ENCODE assay signal across 9 mouse cellular contexts in the genomic region with DNA sequence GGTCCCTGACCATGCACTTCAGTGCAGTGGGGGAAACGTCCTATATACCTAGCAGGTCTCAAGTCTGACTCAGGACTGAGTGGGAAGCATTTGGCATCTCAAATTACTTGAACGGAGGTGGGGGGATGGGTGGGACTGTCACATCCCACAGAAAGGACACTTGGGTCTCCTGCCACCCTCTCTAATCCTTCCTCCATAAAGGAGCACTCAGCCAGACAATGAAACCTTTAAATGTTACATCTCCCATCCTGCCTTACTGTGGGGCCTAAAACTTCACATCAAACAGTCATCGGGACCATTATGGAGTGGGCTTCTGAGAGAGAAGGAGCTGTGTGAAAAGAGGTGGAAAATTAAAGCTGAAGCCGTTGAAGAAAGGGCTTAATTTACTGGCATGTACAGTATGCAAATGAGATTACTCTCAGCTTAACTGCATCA.
DNase-seq lines count a peak whose midpoint lies in the region; ATAC-seq and TF ChIP-seq lines count a peak whose summit lies in the region.
"Had no signal": no experiment of that assay in that cellular context is flagged by ENCODE, and none has a peak within 500 bp of the region (broad histone marks: within the 10 kb centered on the region; RNA-seq: fewer than 3 reads in every experiment).

No protein-coding gene starts in this region.

- 38% methylated on average over 4 of the region's 4 CpGs for WGBS in kidney, adult 2 months
- under 1% methylated on average over 4 of the region's 4 CpGs for WGBS in forebrain, embryonic 14.5 days
- 2% methylated on average over 4 of the region's 4 CpGs for WGBS in neural tube, embryonic 13.5 days

- TF ChIP-seq POLR2A in kidney, adult 2 months (IDR thresholded peaks at IDR 0.05; ENCODE audit: low read depth, low read length) = no peak

- DNase-seq in cerebellum, postnatal 10 days = peak; percentile 26 to 41
- DNase-seq in cerebellum, postnatal 14 days = no peak
- DNase-seq in kidney, postnatal 4 days = peak; percentile 20 to 36
- DNase-seq in kidney, adult 2 months = no peak
- peak; percentile 80 for DNase-seq in forebrain, embryonic 14.5 days (ENCODE audit: low spot score)
- DNase-seq in left cerebral cortex, postnatal 36 days (ENCODE audit: low spot score in 2 of 2) = no peak
- no peak for DNase-seq in gastrocnemius, postnatal 4 days (ENCODE audit: low spot score in 2 of 2)
- DNase-seq: lung, postnatal 4 days had no signal

- no peak overlapping the region; the same call in 1 of the 2 replicates for H3K9ac ChIP-seq in forebrain, embryonic 14.5 days (ENCODE audit: low read length)
- 0 out of 2 replicates have a peak overlapping the region, but pooled peaks have one; percentile 36 for H3K9ac ChIP-seq in neural tube, embryonic 13.5 days

- H3K9me3 ChIP-seq in forebrain, embryonic 14.5 days (replicated peaks; ENCODE audit: control insufficient read depth, low read length) = no peaks in the 10 kb centered on the region
- H3K9me3 ChIP-seq in neural tube, embryonic 13.5 days = no peaks in the 10 kb centered on the region

- no peaks in the 10 kb centered on the region for H3K4me1 ChIP-seq in kidney, adult 2 months (ENCODE audit: control insufficient read depth, insufficient read depth, low read length)
- H3K4me1 ChIP-seq in forebrain, embryonic 14.5 days (ENCODE audit: control insufficient read depth, insufficient read depth, low read length) = peaks cover 53% of the 10 kb centered on the region
- H3K4me1 ChIP-seq in neural tube, embryonic 13.5 days (replicated peaks) = peaks cover 65% of the 10 kb centered on the region

- H3K36me3 ChIP-seq in kidney, adult 2 months (ENCODE audit: control insufficient read depth, insufficient read depth, low read length) = no peaks in the 10 kb centered on the region
- no peaks in the 10 kb centered on the region for H3K36me3 ChIP-seq in forebrain, embryonic 14.5 days (ENCODE audit: control insufficient read depth, insufficient read depth, low read length)
- no peaks in the 10 kb centered on the region for H3K36me3 ChIP-seq in neural tube, embryonic 13.5 days

- no peak overlapping the region for H3K4me3 ChIP-seq in kidney, adult 2 months (ENCODE audit: insufficient read depth, low read depth, low read length)
- no peak overlapping the region for H3K4me3 ChIP-seq in forebrain, embryonic 14.5 days (ENCODE audit: low read depth, low read length)
- no peak overlapping the region for H3K4me3 ChIP-seq in neural tube, embryonic 13.5 days

- no peaks in the 10 kb centered on the region for H3K27me3 ChIP-seq in kidney, adult 2 months (replicated peaks; ENCODE audit: control insufficient read depth, insufficient read depth, low read length)
- H3K27me3 ChIP-seq in forebrain, embryonic 14.5 days (replicated peaks; ENCODE audit: control insufficient read depth, insufficient read depth, low read length) = no peaks in the 10 kb centered on the region; the same call in 1 of the 2 replicates
- 0 out of 2 replicates have a peak, but pooled peaks cover 4% of the 10 kb centered on the region for H3K27me3 ChIP-seq in neural tube, embryonic 13.5 days

- ATAC-seq in forebrain, embryonic 14.5 days = peak; percentile 74
- ATAC-seq in neural tube, embryonic 13.5 days (ENCODE audit: low read depth) = peak; percentile 52

- TF ChIP-seq CTCF in kidney, adult 2 months (conservative IDR thresholded peaks at IDR 0.05; ENCODE audit: insufficient read depth, insufficient read length, low read depth, low read length) = no peak

- peak overlapping the region; percentile 30 for H3K4me2 ChIP-seq in forebrain, embryonic 14.5 days (ENCODE audit: low read length)
- peak overlapping the region; percentile 21; the same call in 1 of the 2 replicates for H3K4me2 ChIP-seq in neural tube, embryonic 13.5 days

- H3K27ac ChIP-seq in kidney, adult 2 months (ENCODE audit: insufficient read depth, low read depth, low read length) = no peak overlapping the region
- 0 out of 2 replicates have a peak overlapping the region, but pooled peaks have one; percentile 41 for H3K27ac ChIP-seq in forebrain, embryonic 14.5 days (ENCODE audit: low read depth, low read length)
- peak overlapping the region; percentile 59 for H3K27ac ChIP-seq in neural tube, embryonic 13.5 days (replicated peaks)

- intact Hi-C loops in left cerebral cortex, postnatal 36 days (cut with DNase I) = no loop called here

Comparison
In these comparisons a context has a peak if more than half of its experiments do, and no peak if none do; other contexts are left out.
1. DNase-seq: peak in cerebellum, postnatal 10 days (2 of 2), kidney, postnatal 4 days (2 of 2) and forebrain, embryonic 14.5 days (single experiment); none in cerebellum, postnatal 14 days (0 of 2), kidney, adult 2 months (single experiment), left cerebral cortex, postnatal 36 days (0 of 2) and gastrocnemius, postnatal 4 days (0 of 2).